Mouse (Mus musculus) testis, adult 2 months (tissue): ENCODE measurements around the gene Unc119.

Experiments used
- CTCF ChIP-seq: fragments of 200-500 bp; IDR thresholded peaks from 2 replicates; pipeline ENCODE4 v1.5.1; 2012; ENCODE audit warnings: low read depth, mild to moderate bottlenecking, inconsistent platforms, low read length, moderate library complexity; ENCODE audit not compliant: control insufficient read depth, insufficient read depth, insufficient replicate concordance
- POLR2A ChIP-seq: fragments of 200-500 bp; IDR thresholded peaks from 2 replicates; pipeline ENCODE4 v1.6.1; 2012; ENCODE audit warnings: low read depth, mild to moderate bottlenecking, inconsistent platforms, low read length, moderate library complexity; ENCODE audit not compliant: control insufficient read depth

DNA sequence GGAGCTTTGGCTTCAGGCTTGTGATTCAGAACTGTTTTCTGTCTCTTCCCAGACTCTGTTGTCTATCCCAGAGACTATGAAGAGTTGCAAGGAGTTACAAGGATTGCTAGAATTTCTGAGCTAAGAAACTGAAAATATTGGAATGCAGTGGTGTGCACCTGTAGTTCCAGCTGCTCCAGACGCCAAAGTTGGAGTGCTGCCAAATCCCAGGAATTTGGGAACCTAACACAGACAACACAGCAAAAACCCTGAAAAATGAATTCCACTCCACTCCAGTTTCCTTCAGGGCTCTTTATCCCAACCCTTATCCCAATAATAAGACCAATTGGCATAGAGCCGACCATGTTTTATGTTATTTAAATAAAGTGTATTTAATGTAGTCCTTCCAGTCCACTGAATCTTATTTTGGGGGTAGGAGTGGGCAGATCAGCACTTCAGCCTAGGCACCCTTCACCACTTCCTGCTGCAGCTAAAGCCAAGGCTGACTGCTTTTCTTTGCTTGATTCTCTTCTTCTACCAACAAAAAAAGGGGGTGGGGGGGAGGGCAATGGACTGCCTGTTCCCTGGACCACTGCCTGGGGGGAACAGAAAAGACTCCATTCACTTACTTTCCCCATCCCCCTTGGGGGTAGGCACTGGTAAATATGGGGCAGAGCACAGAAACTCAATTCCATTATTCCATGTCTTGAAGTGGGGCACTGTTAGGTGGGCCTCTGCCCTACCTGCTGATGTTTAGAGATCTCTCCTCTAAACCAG, 21.0 kb upstream of the Unc119 start:
- TF ChIP-seq CTCF (no peak), POLR2A (no peak)
